Mouse (Mus musculus) liver, embryonic 11.5 days (tissue): ENCODE measurements around the gene Itgb3. TPM values are rescaled to one million over a fixed set of nuclear protein-coding genes. Genes with fewer than 3 reads are reported as not detected.
A peak's percentile ranks its signal among the peaks of the same experiment; 100 is the strongest.
"Not testable (repeated sequence)": the region's sequence is repeated elsewhere in the genome, so short reads cannot be mapped to it uniquely, and the experiment has no call there.

Experiments
- ATAC-seq: fragments of 200-750 bp; cut with Nextera tagmentation; replicated peaks from 2 replicates; pipeline ENCODE4 v1.8.0; 2017; ENCODE audit warnings: moderate number of reproducible peaks, mild to moderate bottlenecking, moderate TSS enrichment, moderate library complexity; ENCODE audit not compliant: low FRiP score
- DNase-seq: peaks from one replicate; pipeline ENCODE4 v3.0.0-alpha.2; 2017; ENCODE audit warnings: low spot score
- H3K27ac ChIP-seq: fragments of 300-500 bp; sonication (generic); 2 replicates; pipeline ENCODE4 v1.5.1; 2014; ENCODE audit warnings: mild to moderate bottlenecking, low read depth, low read length, control low read depth
- H3K27me3 ChIP-seq: fragments of 300-500 bp; sonication (generic); replicated peaks from 2 replicates; pipeline ENCODE4 v1.6.1; 2014; ENCODE audit warnings: low read length, mixed read lengths; ENCODE audit not compliant: control insufficient read depth, insufficient read depth
- H3K36me3 ChIP-seq: fragments of 300-500 bp; sonication (generic); 2 replicates; pipeline ENCODE4 v1.6.1; 2014; ENCODE audit warnings: mild to moderate bottlenecking, low read length, moderate library complexity, mixed read lengths; ENCODE audit not compliant: control insufficient read depth, insufficient read depth
- H3K4me1 ChIP-seq: fragments of 300-500 bp; sonication (generic); replicated peaks from 2 replicates; pipeline ENCODE4 v1.6.1; 2014; ENCODE audit warnings: low read length, mixed read lengths; ENCODE audit not compliant: control insufficient read depth, insufficient read depth
- H3K4me2 ChIP-seq: fragments of 300-500 bp; sonication (generic); 2 replicates; pipeline ENCODE4 v1.6.1; 2014; ENCODE audit warnings: mild to moderate bottlenecking, control low read depth, moderate library complexity
- H3K4me3 ChIP-seq: fragments of 300-500 bp; sonication (generic); 2 replicates; pipeline ENCODE4 v1.5.1; 2014; ENCODE audit warnings: low read depth, low read length, control low read depth
- H3K9ac ChIP-seq: fragments of 300-500 bp; sonication (generic); 2 replicates; pipeline ENCODE4 v1.6.1; 2014; ENCODE audit warnings: low read depth, low read length, control low read depth
- H3K9me3 ChIP-seq: fragments of 300-500 bp; sonication (generic); 2 replicates; pipeline ENCODE4 v1.6.1; 2016; ENCODE audit warnings: low read length, inconsistent platforms, mixed read lengths; ENCODE audit not compliant: control insufficient read depth
- WGBS: fragments of 180-500 bp; shearing (Covaris S2); extraction: QIAGEN DNeasy Blood & Tissue Kit; methylation state at CpG from one replicate; pipeline ENCODE4 v1.1.7; 2014; 5-methylcytosine and 5-hydroxymethylcytosine counted together
- polyA plus RNA-seq: library from polyadenylated mRNA; unstranded; fragments of >200 nt; fragmentation: Nextera tagmentation; extraction: Ambion mirVana; gene quantifications from 2 replicates; pipeline ENCODE4 v1.2.1, GENCODE M21; 2014

Gene Itgb3
- polyA plus RNA-seq, 1 experiment from 2014 or later = 16.4 TPM

- no peak overlapping the region for H3K9ac ChIP-seq
- H3K4me2 ChIP-seq = no peak overlapping the region
- DNase-seq (no peak), ATAC-seq (no peak)
- no peaks in the 10 kb centered on the region for H3K36me3 ChIP-seq
- WGBS = 83% methylated on average over 9 of the region's 9 CpGs
- H3K4me1 ChIP-seq = no peaks in the 10 kb centered on the region
- no peak overlapping the region for H3K4me3 ChIP-seq
- H3K27ac ChIP-seq = no peak overlapping the region
- H3K9me3 ChIP-seq = 0 out of 2 replicates have a peak, but pooled peaks cover 5% of the 10 kb centered on the region
- 0 out of 2 replicates have a peak, but pooled peaks cover 2% of the 10 kb centered on the region for H3K27me3 ChIP-seq
Observed at GRCm38 (mm10) chr11:104567736-104568135, 40.1 kb upstream of the Itgb3 start.

DNA sequence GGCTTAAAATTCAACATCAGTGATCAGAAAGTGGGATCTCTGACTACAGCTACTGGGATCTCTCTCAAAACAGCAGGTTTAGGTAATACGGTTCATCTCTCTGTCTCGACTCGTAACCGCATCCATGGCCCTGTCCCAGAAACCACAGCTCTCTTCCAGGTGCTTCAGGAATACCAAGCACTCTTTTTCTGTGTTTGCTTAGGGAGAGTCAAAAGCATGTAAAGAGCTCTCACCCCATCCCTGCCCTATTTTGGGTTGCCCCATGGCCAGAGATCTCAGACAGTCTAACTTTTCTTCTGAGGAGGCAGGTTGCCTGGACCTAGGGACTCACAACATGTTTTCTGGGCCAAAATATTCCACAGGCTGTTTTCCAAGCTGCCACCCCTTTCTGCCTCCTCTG lies 39.5 kb upstream of the Itgb3 start:
- H3K9ac ChIP-seq = no peak overlapping the region
- 0 out of 2 replicates have a peak, but pooled peaks cover 2% of the 10 kb centered on the region for H3K27me3 ChIP-seq
- WGBS = 93% methylated on average over 4 of the region's 4 CpGs
- no peak overlapping the region for H3K4me2 ChIP-seq
- H3K9me3 ChIP-seq = 0 out of 2 replicates have a peak, but pooled peaks cover 5% of the 10 kb centered on the region
- no peaks in the 10 kb centered on the region for H3K36me3 ChIP-seq
- H3K27ac ChIP-seq = no peak overlapping the region
- no peak overlapping the region for H3K4me3 ChIP-seq
- no peaks in the 10 kb centered on the region for H3K4me1 ChIP-seq
- ATAC-seq (no peak), DNase-seq (no peak)

- WGBS = 50% methylated on average over 8 of the region's 8 CpGs
- not testable (repeated sequence) for H3K4me3 ChIP-seq, H3K27me3 ChIP-seq, H3K4me1 ChIP-seq, H3K4me2 ChIP-seq, H3K9me3 ChIP-seq, ATAC-seq, H3K9ac ChIP-seq, H3K27ac ChIP-seq, H3K36me3 ChIP-seq, DNase-seq
Observed at GRCm38 (mm10) chr11:104570515-104570914, 37.3 kb upstream of the Itgb3 start.

DNA sequence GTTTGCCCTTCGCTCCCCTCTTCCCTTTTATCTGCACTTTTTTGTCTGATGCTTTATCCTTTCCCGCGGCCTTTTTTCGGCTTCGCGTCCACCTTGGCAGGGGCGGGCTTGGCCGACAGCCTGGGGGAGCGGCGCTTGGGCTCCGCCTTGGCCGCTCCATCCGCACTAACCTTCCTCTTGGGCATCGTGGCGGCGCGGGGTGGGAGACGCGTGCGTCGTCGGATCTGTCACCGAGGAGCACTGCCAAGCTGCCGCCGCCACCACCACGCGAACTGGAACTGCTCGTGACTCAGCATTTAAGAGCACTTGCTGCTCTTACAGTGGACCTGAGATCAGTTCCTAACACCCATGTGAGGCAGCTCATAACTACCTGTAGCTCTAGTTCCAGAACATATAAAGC lies 36.4 kb upstream of the Itgb3 start:
- not testable (repeated sequence) for H3K9me3 ChIP-seq, H3K27ac ChIP-seq, H3K4me1 ChIP-seq, H3K36me3 ChIP-seq, H3K27me3 ChIP-seq
- H3K9ac ChIP-seq = 0 out of 2 replicates have a peak overlapping the region, but pooled peaks have one; percentile 22
- H3K4me3 ChIP-seq = peak overlapping the region; percentile 42
- H3K4me2 ChIP-seq = peak overlapping the region; percentile 79
- peak; percentile 76 for ATAC-seq
- DNase-seq = peak; percentile 47
- 2% methylated on average over 28 of the region's 28 CpGs for WGBS

- WGBS = 64% methylated on average over 7 of the region's 7 CpGs
- no peak overlapping the region for H3K27ac ChIP-seq
- H3K9me3 ChIP-seq = 0 out of 2 replicates have a peak, but pooled peaks cover 5% of the 10 kb centered on the region
- 0 out of 2 replicates have a peak, but pooled peaks cover 2% of the 10 kb centered on the region for H3K27me3 ChIP-seq
- DNase-seq = no peak
- no peaks in the 10 kb centered on the region for H3K4me1 ChIP-seq
- H3K9ac ChIP-seq = no peak overlapping the region
- H3K4me2 ChIP-seq = no peak overlapping the region
- no peaks in the 10 kb centered on the region for H3K36me3 ChIP-seq
- ATAC-seq = no peak
- no peak overlapping the region for H3K4me3 ChIP-seq
Observed at GRCm38 (mm10) chr11:104572091-104572490, 35.7 kb upstream of the Itgb3 start.

GRCm38 (mm10) chr11:104572566-104572965 lies 35.2 kb upstream of the Itgb3 start:
- Histone ChIP-seq H3K27ac (no peak overlapping the region), H3K4me3 (no peak overlapping the region), H3K9me3 (0 out of 2 replicates have a peak, but pooled peaks cover 5% of the 10 kb centered on the region), H3K4me2 (no peak overlapping the region), H3K27me3 (0 out of 2 replicates have a peak, but pooled peaks cover 2% of the 10 kb centered on the region), H3K36me3 (no peaks in the 10 kb centered on the region), H3K9ac (no peak overlapping the region), H3K4me1 (no peaks in the 10 kb centered on the region)
- no peak for DNase-seq
- ATAC-seq = no peak
- 39% methylated on average over 2 of the region's 2 CpGs for WGBS

DNA sequence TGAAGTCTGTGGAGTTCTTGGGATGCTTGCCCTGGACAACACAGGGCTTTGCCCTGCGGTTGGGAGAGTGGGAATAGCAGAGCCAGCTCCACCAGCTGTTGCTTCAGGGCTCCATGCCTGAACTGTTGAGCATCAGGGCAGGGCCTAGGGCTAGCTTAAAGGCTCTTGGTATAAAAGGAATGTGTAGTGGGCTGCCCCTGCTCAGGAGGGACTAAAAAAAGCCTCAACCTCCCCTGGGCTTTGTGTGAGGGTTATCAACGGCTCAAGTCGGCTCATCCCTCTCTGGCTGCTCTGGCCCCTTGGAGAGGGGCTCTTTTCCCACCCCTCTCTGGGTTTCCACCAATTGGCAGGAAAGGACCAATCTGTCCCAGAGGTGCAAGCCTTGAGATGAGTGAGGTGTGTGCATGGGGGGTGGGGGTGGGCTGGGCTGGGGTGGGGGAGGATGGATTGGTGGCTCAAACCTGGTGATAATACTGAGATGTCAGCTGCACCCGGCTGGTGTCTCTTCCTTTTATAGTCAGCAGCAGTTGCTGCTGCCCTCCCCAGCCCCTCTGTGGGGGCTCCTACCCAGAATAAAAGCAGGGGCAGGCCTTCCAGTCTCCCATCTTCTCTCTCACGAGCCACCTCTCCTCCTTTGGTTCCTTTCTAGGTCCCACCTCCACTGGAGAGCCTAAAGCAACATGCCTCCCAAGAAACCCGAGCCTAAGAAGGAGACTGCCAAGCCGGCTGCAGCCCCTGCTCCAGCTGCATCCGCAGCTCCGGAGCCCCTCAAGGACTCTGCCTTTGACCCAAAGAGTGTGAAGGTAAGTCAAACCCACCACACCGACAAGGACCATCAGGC lies 30.8 kb upstream of the Itgb3 start:
- H3K27me3 ChIP-seq = peaks cover 6% of the 10 kb centered on the region; the same call in 1 of the 2 replicates
- no peaks in the 10 kb centered on the region for H3K36me3 ChIP-seq
- no peak overlapping the region for H3K4me3 ChIP-seq
- no peak overlapping the region for H3K9ac ChIP-seq
- H3K27ac ChIP-seq = no peak overlapping the region
- no peak overlapping the region for H3K4me2 ChIP-seq
- H3K9me3 ChIP-seq = no peaks in the 10 kb centered on the region
- ATAC-seq = no peak
- no peaks in the 10 kb centered on the region for H3K4me1 ChIP-seq
- DNase-seq = no peak
- WGBS = 54% methylated on average over 10 of the region's 10 CpGs

DNA sequence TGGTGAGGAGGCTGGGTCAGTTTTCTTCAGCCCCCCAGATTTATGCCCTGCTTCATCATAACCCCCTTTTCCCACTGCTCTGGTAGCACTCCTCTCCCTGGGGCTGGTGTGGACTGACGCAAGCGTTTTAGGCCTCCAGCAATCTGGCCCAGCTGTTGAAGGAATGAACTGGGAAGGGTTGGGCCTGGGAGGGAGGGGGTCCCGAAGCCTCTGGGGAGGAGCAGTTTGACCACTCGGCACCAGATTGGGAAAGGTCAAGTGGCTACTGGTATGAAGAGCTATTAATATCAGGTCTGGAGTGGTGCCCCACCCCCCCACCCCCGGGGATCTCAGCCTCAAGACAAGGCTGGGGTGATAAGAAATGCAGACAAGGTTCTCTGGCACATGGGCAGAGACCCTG lies 29.7 kb upstream of the Itgb3 start:
- Histone ChIP-seq H3K27me3 (peaks cover 4% of the 10 kb centered on the region; the same call in 1 of the 2 replicates), H3K27ac (no peak overlapping the region), H3K4me2 (no peak overlapping the region), H3K36me3 (no peaks in the 10 kb centered on the region), H3K4me1 (no peaks in the 10 kb centered on the region), H3K9me3 (no peaks in the 10 kb centered on the region), H3K9ac (no peak overlapping the region), H3K4me3 (no peak overlapping the region)
- no peak for DNase-seq
- no peak for ATAC-seq
- WGBS = 51% methylated on average over 5 of the region's 5 CpGs

DNA sequence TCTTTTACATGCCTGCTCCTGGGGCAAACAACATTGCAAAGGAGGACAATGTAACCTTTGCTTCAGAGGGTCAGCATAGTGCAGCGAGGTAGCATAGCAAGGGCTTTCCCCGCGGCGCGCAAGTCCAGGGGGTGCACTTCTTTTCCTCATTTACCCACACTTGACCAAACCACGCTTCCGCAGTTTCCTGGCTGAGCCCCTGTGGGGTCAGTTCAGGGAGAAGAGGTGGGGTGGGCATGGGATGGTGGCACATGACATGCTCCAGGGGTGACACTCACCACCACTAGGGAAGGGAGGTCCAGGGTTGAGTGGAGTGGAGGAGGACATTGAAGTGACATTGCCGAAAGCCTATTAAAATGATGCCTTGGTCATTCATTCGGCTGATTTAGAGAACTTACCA lies 28.7 kb upstream of the Itgb3 start:
- Histone ChIP-seq H3K4me1 (no peaks in the 10 kb centered on the region), H3K9ac (no peak overlapping the region), H3K36me3 (no peaks in the 10 kb centered on the region), H3K4me3 (no peak overlapping the region), H3K27ac (no peak overlapping the region), H3K9me3 (no peaks in the 10 kb centered on the region), H3K4me2 (no peak overlapping the region), H3K27me3 (peaks cover 4% of the 10 kb centered on the region; the same call in 1 of the 2 replicates)
- WGBS = 71% methylated on average over 9 of the region's 9 CpGs
- DNase-seq (no peak), ATAC-seq (no peak)
